Mouse (Mus musculus) bone marrow, adult 2 months (tissue): ENCODE data around the gene Qrfp. TPM values are rescaled to one million over a fixed set of nuclear protein-coding genes. Genes with fewer than 3 reads are reported as not detected.

ENCODE experiments used
- H3K27ac ChIP-seq: fragments of 200-500 bp; 2 replicates; pipeline ENCODE4 v1.5.1; 2012; ENCODE audit warnings: low read depth, mild to moderate bottlenecking, control low read depth, inconsistent platforms, low read length; ENCODE audit not compliant: control insufficient read depth, poor library complexity, insufficient read depth
- H3K4me1 ChIP-seq: fragments of 200-500 bp; 2 replicates; pipeline ENCODE4 v1.6.1; 2011; ENCODE audit warnings: low read length; ENCODE audit not compliant: control insufficient read depth, insufficient read depth
- H3K4me3 ChIP-seq: fragments of 200-500 bp; replicated peaks from 2 replicates; pipeline ENCODE3; 2011; ENCODE audit warnings: mild to moderate bottlenecking, low read depth, low read length, control low read depth; ENCODE audit not compliant: control insufficient read depth
- CTCF ChIP-seq: fragments of 200-500 bp; IDR thresholded peaks from 2 replicates; pipeline ENCODE4 v1.5.1; 2011; ENCODE audit warnings: low read length, control low read depth; ENCODE audit not compliant: control insufficient read depth, insufficient read depth
- POLR2A ChIP-seq: fragments of 200-500 bp; IDR thresholded peaks from 2 replicates; pipeline ENCODE4 v1.6.1; 2011; ENCODE audit warnings: low read depth, mild to moderate bottlenecking, control low read depth, low read length, borderline replicate concordance; ENCODE audit not compliant: control insufficient read depth
- WGBS: fragments of 180-500 bp; shearing (Covaris S2); methylation state at CpG from one replicate; pipeline ENCODE4 v1.1.7; 2018; 5-methylcytosine and 5-hydroxymethylcytosine counted together
- polyA plus RNA-seq: library from polyadenylated mRNA; stranded (reverse); fragments of >200 nt; gene quantifications from 2 replicates; pipeline ENCODE4 v1.2.4, GENCODE M21; 2011; ENCODE audit warnings: low replicate concordance; ENCODE audit not compliant: missing spikeins, insufficient read depth, insufficient read length

The Qrfp gene
- polyA plus RNA-seq, 1 experiment, result 0.85 TPM

DNA sequence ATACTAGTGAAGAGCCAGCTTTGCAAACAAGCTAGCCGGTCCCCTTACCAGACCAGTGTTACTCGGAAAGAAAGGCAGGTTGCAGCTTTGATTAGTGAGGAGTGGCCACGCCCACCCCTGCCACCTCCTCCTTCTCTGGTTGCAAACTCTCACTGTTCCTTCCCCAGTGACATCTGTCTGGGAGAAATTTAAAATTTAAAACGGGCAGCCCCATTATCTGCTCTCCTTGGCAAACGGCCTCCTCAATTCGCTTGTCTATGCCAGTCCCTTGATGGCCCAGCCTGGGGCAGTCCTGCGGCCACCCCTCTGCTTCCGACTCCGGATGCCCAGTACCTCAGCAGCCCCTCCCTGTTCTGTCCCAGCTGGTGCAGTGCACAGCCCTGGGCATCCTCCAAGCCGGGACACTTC is 34.4 kb upstream of the Qrfp start:
- TF ChIP-seq POLR2A, result no peak
- no peak for TF ChIP-seq CTCF
- Histone ChIP-seq H3K4me1 (no peaks in the 10 kb centered on the region), H3K27ac (no peak overlapping the region), H3K4me3 (no peak overlapping the region)
- 10% methylated on average over 10 of the region's 10 CpGs for WGBS

DNA sequence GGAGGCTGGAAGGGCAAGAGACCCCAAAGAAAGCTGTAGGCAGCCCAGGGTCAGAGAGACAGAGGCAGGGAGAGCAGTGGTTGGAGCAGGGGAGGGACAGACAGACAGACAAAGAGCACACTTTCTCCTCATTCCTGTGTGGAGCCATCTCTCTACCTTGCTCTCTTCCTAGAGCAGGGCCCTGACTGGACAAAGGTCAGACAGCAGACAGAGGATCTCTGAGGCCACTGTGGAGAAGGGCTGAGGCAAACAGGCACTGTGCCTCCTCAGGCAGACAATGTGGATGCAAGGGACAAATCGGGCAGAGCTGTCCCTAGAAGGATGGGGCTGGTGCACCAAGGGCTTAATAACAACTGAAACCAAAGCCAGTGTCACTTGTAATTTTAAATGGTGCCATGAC is 28.5 kb upstream of the Qrfp start:
- Histone ChIP-seq H3K4me3 (no peak overlapping the region), H3K27ac (no peak overlapping the region), H3K4me1 (no peaks in the 10 kb centered on the region)
- TF ChIP-seq POLR2A, result no peak
- WGBS, result 48% methylated on average over 1 of the region's 1 CpGs

DNA sequence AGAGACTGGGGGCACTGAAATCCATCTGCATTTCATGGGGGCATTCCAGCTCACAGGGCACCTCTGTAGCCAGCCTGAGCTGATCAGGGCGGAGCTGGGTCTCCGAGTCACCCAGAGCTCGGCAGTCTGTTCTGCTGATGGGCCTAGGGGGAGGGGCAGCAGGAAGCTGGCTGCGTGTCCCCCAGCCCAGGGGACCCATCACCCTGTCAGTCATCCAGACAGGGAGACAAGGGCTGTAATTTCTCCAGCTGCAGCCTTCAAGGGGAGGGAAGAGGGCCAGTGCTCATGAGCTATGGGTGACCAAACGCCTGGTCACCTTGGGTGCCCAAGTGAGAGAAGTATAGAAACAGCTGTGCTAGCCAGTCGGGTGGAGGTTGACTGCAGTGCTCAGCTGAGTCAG is 26.6 kb upstream of the Qrfp start:
- H3K4me1 ChIP-seq, result no peaks in the 10 kb centered on the region
- no peak for TF ChIP-seq POLR2A
- WGBS, result 51% methylated on average over 6 of the region's 6 CpGs
- H3K4me3 ChIP-seq, result no peak overlapping the region
- H3K27ac ChIP-seq, result no peak overlapping the region

- WGBS, result 72% methylated on average over 10 of the region's 10 CpGs
- no peak for TF ChIP-seq CTCF
- no peak for TF ChIP-seq POLR2A
- Histone ChIP-seq H3K27ac (no peak overlapping the region; the same call in 1 of the 2 replicates), H3K4me3 (no peak overlapping the region), H3K4me1 (no peaks in the 10 kb centered on the region)
Observed at GRCm38 (mm10) chr2:31836091-31836490, 25.7 kb upstream of the Qrfp start.

- 64% methylated on average over 4 of the region's 4 CpGs for WGBS
Observed at GRCm38 (mm10) chr2:31828311-31828825, 18.0 kb upstream of the Qrfp start.

DNA sequence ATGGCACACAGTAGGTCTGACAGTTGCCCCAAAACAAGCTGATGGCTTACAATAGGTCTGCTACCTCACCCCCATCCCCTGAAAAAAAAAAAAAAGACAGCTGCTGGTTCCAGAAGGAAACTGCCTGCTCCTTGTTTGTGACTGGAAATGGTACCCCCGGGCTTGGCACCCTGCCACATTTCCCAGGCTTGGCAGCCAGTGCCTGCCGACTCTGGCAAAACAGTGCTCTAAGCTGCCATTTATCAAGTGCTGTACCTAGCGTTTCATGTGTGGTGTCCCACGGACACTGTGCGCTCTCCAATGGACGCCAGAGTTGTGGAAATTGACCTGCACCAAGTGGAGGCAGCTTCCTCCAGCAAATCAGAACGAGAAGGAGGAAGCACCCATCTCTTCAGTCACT is 17.5 kb upstream of the Qrfp start:
- Histone ChIP-seq H3K27ac (no peak overlapping the region), H3K4me1 (no peaks in the 10 kb centered on the region; the same call in 1 of the 2 replicates), H3K4me3 (no peak overlapping the region)
- 56% methylated on average over 7 of the region's 7 CpGs for WGBS
- TF ChIP-seq CTCF, result no peak
- no peak for TF ChIP-seq POLR2A

More at GRCm38 (mm10) chr2:31828311-31828825, 18.0 kb upstream of the Qrfp start:
- Histone ChIP-seq H3K4me1 (no peaks in the 10 kb centered on the region; the same call in 1 of the 2 replicates), H3K27ac (no peak overlapping the region), H3K4me3 (no peak overlapping the region)
- TF ChIP-seq CTCF (no peak), POLR2A (no peak)

GRCm38 (mm10) chr2:31826094-31827085 is 16.0 kb upstream of the Qrfp start:
- no peak overlapping the region for H3K27ac ChIP-seq
- TF ChIP-seq CTCF (no peak), POLR2A (no peak)
- no peaks in the 10 kb centered on the region; the same call in 1 of the 2 replicates for H3K4me1 ChIP-seq
- 84% methylated on average over 14 of the region's 14 CpGs for WGBS
- H3K4me3 ChIP-seq, result no peak overlapping the region

DNA sequence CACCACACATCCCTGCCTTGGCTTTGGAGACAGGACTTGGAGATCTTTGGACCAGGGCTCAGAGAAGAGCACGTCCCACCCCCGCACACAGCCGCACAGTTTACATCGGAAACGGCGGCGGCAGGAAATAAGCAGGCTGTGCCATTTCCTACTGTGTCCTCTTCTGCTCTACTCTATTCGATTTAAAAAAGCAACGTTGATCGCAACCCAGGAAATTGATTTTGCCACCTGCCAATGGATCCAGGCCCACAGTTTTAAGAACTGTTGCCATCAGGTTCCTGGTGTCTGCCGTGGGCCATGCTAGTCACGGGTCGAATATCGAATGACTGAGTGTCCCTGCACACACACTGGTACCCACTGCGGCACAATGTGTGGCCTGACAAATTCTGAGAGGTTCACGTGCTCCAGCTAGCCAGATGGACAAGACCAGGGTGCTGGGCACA is 15.1 kb upstream of the Qrfp start:
- TF ChIP-seq CTCF, result no peak
- no peak for TF ChIP-seq POLR2A
- 20% methylated on average over 16 of the region's 16 CpGs for WGBS

More for the DNA sequence above, 15.1 kb upstream of the Qrfp start:
- H3K4me3 ChIP-seq, result no peak overlapping the region
- no peaks in the 10 kb centered on the region; the same call in 1 of the 2 replicates for H3K4me1 ChIP-seq
- H3K27ac ChIP-seq, result no peak overlapping the region
